Mouse (Mus musculus): ENCODE data around the gene Cfap65. TPM values are rescaled to one million over a fixed set of nuclear protein-coding genes. Genes with fewer than 3 reads are reported as not detected.

Cfap65 gene
- total RNA-seq, 2 experiments from 2014 or later = 0.05 TPM; not detected in 1

DNA sequence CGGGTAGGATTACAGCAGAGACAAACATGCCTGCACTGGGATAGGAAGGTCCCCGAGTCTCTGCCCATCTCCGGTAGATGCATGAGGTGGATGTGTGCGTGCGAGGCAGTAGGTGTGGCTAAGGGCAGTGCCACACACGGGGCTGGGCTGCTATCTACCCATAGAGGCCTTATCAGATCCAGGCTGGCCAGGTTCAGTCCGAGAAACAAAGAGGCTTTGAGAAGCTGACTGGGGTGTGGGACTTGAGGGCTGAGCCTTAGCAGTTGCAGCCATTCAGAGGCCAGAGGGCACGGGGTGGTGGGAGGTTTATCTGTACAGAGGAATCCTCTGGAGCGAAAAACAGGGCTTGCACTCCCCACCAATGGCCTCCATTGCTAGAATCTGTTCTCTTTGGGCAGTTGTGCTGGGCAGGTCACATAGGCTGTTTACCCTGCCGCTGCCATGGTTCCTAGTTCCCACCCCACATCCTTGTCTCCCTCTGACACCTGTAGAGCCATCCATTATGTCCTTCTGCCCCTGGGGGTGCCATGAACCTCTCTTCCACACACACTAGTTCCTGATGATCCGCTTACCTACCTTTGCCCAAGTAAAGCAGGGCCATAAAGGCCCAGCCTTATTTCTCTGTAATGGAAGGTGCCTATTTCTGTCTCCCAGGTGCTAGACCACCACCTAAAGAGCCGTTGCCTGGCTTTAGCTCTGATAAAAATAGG is 6.4 kb upstream of the Cfap65 start:
- intact Hi-C loops (cut with DNase I) = loop anchor here (10.0 kb wide), 1 partner anchor 313 kb away; no protein-coding TSS in a partner anchor
- no peak for DNase-seq

DNA sequence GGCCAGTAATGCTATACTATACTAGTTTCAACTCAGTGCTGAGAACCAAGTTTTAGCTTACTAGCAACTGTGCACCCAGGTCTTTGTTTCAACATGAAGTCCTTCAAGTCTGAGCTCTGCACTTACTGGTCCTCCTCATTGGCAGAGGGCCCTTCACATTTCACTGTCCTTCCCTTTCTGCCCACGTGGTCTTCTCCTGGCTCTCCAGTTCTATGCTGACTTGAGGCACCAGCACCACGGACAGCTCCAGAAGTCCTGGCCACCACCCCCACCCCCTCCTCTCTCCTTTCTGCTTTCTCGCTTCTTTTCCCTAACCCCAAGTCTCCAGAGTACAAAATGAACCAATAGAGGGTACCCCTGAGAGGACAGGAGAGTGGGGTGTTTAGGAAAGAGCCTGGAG is 4.4 kb upstream of the Cfap65 start:
- peak in 1 of 2 experiments; percentile 31 for DNase-seq
- intact Hi-C loops (cut with DNase I) = loop anchor here (10.0 kb wide), 1 partner anchor 315 kb away; no protein-coding TSS in a partner anchor

DNA sequence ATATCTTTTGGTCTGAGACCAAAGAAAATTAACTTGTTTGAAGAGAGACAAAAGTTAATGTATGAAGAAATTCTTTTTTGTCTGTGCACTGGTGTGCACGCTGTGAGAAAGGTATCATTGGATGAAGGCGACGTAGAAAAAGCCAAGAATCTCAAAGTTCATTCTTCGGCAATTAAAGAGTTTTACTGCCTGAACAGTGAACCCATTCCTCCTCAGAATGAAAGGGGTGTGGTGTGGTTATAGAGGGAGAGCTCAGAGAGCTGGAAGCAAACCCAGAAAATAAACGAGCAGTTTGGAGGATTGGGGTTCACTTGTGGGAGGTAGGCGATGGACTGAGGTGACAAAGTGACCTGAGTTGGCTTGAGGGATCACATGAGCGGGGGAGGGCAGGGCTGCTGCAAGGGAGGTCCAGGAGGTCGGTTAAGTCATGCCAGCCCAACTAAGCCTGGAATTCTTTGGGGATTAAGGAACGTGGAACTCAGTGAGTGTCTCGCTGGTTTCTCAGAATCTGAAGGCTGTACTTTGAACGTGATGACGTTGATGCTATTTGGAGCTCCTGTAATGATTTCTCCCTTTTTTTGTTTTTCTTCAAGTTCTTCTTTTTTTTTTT is 927 bp upstream of the Cfap65 start:
- intact Hi-C loops (cut with DNase I) = no loop called here
- DNase-seq = no peak

DNA sequence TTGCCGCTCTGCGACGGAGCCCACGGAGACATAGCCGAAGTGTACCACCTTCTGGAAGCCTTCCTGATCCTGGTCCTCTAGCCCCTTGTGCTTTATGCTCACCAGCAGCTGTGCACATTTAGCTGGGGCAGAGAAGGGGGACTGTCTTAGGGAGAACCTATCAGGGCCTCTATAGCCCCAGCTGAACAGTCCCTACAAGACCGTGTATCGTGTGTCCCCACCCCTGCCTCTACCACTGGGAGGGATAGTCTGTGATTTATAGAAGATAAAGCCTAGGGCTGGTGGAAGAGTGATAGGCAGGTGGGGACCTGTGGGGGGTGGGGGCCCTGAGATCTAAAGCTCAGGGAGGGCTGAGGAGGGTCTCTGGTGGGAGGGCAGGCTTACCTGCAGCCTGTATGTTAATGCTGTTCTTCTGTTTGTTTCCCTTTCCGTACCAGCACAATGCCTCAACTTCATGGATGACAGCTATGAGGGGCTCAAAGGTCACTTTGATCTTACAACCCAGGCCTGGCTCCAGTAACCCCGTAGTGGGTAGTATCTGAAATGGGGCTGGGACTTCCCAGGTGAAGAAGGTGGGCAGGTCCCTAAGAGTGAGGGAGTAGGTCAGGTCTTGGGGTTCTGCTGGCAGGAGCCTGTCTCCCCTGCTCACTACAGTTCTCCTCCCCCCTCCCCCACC is 7.6 kb downstream of the Cfap65 start:
- DNase-seq = no peak
- intact Hi-C loops (cut with DNase I) = no loop called here

DNA sequence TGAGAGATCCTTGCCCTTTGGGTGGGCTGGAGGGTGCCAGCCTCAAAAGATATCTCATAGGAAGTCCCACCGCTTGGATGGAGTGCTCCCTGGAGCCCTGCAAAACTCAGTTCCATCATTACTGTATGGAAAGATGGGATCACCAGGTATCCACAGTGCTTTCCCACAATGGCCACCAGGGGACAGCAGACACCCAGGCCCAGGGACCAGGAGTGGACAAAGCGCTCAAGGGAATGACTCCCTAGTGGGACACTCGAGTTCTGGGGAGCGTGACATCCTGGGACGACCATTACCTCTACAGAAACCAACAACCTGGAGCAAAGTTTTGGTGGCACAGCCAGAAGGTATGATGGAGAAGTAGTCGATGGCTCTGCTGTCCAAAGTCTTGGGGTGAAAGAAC is 8.7 kb downstream of the Cfap65 start:
- intact Hi-C loops (cut with DNase I) = loop anchor here (1.0 kb wide), 1 partner anchor 91 kb away; no protein-coding TSS in a partner anchor
- DNase-seq = peak; percentile 39 to 67

DNA sequence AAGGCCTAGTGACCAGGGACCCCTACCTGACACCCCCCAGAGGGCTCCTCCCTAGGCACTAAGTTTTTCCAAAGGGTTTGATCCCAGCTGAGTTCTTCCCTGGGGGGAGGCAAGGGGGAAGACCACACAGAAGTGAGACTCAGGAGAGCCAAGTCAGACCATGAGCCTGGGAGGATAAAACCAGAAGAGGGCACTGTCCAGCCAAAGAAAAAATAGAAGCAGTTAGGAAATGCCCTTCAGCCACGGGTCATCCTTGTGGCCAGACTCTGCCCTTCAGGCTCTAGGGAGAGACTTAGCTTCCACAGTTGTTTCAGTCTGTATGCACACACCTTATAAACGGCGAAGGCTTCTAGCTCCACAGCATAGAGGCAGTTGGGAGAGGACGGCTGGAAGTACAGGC is 10.9 kb downstream of the Cfap65 start:
- peak in 1 of 2 experiments; percentile 12 for DNase-seq
- intact Hi-C loops (cut with DNase I) = no loop called here

DNA sequence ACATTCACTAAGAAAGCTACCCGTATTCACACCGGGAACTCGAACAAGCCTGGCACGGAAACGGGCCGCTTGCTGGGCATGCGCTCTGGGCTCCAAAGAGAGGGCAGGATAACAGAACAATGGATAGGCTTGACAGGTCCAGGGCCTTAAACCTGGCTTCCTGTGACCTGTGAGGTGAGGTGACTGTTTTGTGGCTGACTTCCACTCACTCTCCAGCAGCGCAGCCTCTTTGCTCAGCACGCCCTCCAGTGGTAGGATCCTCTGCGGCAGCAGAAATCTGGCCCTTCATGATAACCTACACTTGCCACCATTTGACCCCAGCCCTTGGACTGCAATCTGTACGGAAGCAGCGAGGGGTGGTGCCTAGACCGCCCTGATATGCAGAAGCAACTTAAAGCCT is 19.7 kb downstream of the Cfap65 start:
- peak in 1 of 2 experiments; percentile 23 for DNase-seq
- intact Hi-C loops (cut with DNase I) = no loop called here

DNA sequence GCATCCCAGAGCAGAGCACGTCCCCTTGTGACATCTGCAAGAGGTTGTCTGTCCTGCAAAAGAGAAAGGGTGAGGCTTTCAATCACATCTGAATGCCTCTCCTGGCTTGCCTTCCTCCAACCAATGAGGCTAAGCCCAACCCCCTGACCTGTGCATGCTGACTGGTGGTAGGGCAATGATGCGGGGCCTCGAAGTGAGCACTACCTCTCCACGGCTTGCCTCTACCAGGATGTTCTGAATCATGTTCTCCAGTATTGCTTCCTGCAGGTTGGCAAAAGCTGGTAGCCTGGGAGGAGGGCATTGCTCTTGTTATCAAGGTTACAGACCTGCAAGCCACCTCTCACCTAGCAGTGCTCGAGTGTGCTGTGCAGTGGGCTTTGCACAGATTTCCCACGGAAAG is 33.2 kb downstream of the Cfap65 start:
- intact Hi-C loops (cut with DNase I) = no loop called here

DNA sequence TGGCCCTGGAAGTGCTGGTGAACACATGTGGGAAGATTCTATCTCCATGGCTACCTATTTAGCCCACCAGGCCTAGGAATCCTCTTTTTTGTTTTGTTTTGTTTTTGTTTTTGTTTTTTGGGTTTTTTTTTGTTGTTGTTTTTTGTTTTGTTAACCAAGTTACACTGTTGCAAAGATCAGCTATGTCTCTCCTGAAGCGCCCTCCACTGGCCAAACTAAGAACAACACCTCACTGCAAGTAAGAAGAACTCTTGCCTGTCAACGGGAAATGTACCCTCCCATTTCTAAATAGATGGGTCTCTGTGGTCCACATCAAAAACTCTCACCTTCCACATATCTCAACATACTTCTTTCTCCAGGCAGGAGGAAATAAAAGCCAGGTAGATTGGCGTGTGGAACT is 33.7 kb downstream of the Cfap65 start:
- intact Hi-C loops (cut with DNase I) = no loop called here
- DNase-seq = peak in 1 of 2 experiments; percentile 53

More for the DNA sequence above, 33.2 kb downstream of the Cfap65 start:
- DNase-seq = no peak

DNA sequence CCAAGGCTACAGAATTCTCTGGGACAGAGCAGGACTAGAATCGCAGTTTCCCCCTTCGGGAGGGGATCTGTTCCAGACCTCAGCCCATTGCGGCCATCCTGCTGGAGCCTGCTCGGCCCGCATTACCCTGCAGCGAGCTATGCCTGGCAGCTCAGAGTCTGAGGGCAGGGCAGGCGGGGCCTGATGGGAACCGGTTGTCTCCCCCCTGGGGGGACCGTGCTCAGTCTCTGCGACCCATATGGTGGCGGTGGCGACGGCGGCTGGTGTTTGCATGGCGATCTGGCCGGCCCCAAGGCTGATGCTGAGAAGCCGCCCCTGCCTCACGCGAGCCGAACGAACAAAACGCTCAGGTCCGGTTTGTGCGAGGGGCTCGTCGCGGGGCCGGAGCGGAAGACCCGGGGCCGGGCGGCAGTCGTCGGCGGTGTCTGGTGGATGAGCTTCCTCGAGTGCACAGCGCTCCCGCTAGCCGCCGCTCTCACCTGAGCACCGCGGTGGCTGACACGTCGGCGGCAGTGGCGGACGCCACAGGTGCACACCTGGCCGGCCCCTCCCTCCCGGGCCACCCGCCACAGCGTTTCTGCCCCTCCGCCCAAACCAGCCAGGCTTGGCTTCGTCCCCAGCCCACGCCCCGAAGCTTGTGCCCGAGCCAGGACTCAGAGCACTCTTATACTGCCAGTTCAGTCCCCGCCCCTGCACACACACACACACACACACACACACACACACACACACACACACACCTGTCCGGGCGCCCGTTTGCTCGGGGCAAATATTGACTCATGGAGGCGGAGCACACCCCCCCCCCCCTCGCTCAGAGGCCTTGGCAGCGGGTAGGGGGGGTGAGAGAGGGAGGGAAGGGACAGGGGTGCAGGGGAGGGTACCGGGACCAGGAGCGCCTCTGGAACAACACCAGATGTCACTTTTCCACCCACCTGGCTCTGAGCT is 34.8 kb downstream of the Cfap65 start:
- intact Hi-C loops (cut with DNase I) = no loop called here
- no peak for DNase-seq

DNA sequence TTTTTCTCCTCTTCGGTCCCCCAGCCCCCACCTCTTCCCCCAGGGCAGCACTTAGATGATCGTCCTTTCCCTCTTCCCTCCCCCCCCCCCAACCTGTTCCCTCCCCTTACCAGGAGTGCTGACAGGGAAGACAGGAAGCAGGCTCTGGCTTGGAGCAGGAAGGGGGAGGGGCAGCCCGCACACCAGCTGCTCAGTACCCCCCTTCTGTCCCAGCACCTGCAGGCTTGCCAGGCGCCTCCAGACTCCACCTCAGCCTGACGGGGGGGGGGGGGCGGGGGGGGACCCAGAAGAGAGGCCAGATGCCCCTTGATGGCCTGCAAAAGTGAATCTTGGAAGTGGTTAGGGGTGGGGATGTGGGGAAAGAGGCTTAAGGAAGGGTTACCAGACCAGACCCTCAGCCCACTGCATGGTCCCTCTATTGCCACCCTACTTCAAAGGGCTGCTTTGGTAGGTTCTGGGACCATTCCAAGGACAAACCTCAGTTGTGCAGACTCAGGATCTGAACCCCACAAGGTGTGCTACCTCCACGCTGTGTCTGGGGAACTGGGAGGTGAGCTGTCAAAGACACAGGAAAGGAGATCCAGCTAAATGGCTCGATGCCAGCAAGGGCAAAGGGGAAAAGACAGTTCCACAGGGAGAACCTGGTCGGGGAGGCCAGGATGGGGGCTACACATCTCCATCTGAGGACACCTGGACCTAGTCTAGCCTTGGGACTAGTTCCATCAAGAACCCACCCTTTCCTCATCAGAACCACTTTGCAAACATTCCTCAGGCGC is 36.6 kb downstream of the Cfap65 start:
- intact Hi-C loops (cut with DNase I) = no loop called here
- no peak for DNase-seq

DNA sequence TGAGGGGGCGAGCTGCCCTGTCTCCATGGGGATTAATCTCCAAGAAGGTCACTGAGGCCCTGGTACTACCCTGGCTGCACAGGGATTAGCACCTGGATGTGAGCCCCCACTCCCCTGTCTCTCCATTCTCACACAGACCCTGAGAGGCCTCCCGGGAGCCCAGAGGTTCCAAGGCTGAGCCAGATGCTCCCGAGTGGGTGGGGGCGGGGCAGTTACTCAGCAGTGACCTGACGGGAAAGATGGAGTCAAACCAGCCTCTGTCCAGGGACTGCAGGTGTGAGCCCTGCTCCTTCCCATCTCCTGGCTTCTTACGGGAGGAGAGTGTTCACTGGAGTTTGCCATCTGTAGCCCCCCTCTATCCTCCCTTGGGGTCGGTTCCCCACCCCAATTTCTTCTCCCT is 37.4 kb downstream of the Cfap65 start:
- intact Hi-C loops (cut with DNase I) = no loop called here
- no peak for DNase-seq

DNA sequence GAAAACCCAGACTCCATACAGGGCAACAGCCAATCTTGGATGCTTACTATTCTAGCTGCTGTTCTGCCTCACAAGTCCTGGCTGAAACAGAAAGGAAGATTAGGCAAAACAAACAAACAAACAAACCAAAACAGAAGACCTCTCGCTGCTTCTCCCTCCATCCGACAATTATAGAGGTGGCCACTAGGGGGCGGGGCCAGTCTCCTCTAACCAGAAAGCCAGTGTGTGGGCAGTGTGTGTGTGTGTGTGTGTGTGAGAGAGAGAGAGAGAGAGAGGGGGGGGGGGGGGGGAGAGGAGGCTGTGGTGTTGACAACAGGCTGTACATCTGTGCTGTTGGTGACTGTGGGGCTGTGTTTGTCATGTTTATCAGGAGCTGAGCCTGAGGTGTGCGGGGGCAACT is 40.4 kb downstream of the Cfap65 start:
- intact Hi-C loops (cut with DNase I) = no loop called here

DNA sequence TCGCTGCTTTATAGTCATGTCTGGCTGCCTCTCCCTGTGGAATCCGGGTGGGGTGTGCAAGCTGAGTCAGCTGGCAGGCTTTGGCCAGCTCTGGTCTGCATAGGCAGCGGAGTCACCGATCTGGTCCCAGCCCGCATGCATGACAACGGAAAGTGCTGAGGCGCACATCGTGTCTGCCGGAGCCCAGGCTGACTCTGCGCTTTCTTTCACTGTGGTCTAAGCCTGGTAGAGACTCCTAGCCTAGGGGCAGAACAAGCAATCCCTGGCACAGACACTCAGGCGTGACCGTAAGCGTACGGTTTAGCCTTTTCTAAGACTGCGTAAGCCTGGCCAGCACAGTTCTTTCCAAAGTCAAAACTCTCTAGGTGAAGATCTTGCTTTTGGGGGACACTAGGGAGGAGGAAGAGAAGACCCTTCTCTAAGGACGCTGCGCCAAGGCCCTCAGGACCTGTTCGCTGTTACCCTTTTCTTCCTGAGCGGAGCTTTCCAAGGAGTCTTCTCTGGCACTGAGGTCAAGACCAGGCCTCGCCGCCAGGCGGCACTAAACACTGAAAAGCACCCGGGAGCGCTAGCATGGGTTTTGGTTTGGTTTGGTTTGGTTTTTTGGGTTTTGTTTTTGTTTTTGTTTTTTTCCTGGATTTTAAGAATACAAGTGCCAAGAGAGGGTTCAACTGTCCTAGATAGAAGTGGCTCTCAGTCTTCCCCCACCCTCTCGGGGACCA is 42.1 kb downstream of the Cfap65 start, which contains the start of gene Cryba2:
Gene Cryba2 (minus strand): TSS at position 10 of the 722 bp plus-strand sequence.
- intact Hi-C loops (cut with DNase I) = no loop called here
- peak; percentile 24 to 51 for DNase-seq

More for the DNA sequence above, 40.4 kb downstream of the Cfap65 start:
- DNase-seq = peak; percentile 29 to 70

DNA sequence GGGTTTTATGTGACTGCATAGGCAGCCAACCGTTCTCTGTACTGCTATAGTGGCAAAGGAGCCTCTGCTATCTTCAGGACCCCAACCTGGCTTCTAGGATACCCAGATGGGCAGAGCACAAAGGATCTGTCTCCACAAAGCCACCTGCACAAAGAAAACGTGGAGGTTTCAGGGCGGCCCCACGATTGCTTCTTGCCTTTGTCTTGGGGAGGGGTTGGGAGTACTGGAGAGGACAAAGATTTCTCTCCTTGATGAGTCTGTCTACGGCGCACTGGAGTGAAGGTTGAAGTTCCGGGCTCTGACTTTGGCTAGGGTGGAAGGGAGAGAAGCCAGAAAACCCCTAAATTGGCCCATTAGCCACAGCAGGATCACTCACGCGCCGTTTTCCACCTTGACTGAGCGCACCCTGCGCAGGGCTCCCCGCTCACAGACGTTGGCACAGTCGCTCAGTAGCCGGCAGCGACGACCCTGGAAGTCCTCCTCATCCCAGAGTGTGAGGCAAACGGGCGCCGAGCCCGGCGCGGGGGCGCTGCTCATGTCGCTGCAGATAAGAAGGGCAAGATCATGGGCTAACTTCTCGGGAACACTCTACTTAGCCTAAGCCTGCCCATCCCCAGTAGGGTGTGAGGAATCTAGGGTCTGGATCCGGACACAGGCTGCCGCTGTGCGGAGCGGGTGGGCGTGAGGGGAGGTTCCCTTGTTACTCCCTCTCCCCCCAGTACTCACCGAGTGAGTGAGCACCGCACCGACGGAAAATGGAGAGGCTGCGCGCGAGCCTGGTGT is 42.9 kb downstream of the Cfap65 start:
- intact Hi-C loops (cut with DNase I) = no loop called here
- no peak for DNase-seq

DNA sequence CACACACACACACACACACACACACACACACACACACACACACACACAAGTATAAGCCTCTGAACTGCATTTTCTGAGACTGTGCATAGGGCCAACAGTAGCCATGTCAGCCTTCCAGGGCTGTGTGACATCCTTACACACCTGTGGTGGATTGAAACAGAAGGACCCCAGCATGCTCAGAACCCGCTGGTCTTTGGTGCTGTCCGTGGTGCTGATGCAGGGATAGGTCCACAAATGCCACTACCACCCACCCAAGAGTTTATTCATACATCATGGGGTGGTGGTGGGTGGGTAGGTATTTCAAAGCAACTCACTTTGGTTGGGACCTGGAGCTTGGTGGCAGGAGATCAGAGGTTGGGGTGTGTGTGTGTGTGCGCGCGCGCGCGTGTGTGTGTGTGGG is 43.9 kb downstream of the Cfap65 start:
- intact Hi-C loops (cut with DNase I) = no loop called here
- peak; percentile 31 to 65 for DNase-seq

DNA sequence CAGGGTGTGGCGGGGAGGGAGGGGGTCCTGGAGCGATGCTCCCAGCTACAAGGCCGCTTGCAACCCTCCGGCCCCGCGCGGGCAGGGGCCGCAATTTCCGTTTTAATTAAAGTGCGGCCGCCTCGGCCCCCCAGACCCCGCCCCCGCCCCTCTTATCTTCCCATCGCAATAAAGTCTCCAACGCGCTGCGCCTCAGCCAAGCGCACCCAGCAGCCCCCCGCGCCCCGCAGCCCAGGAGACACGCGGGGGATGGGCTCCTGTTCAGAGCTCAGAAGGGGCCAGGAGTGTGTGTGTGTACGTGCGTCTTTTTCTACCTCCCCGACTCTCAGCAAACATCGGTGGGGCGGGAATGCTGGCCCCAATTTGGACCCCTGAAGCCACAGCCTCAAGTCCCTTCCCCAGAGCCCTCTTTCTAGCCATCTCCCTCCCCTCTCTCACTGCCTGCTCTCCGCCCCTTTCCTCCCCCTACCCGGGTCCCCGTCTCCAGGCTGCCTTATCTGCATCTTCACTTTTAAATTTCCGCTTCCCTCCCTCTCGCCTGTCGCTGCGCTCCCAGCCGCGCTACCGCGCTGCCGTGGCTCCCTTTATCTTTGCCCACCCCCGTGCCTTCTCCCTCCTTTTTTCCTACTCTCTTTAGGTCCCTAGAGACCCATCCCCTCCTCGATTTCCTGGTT is 49.9 kb downstream of the Cfap65 start, which contains the start of gene Fev:
Gene Fev (minus strand): TSS at position 51 of the 674 bp plus-strand sequence.
- intact Hi-C loops (cut with DNase I) = no loop called here
- DNase-seq = no peak

Measured in heart, postnatal 10 days (tissue).